Mouse (Mus musculus): ENCODE measurements around the gene Akap5.

- no peak for TF ChIP-seq POLR2AphosphoS5 (IDR thresholded peaks at IDR 0.05; ENCODE audit: insufficient replicate concordance, low read depth, low read length)
- TF ChIP-seq CTCF (IDR thresholded peaks at IDR 0.05; ENCODE audit: low read depth, low read length), result no peak
Measured at GRCm38 (mm10) chr12:76278209-76278608, 46.5 kb upstream of the Akap5 start.
